Mouse (Mus musculus) spleen, adult 2 months (tissue): Measurements from ENCODE around the gene Arf6. TPM values are rescaled to one million over a fixed set of nuclear protein-coding genes. Genes with fewer than 3 reads are reported as not detected.
A peak's percentile ranks its signal among the peaks of the same experiment; 100 is the strongest.

Experiments used
- DNase-seq, 2 experiments: peaks; one replicate each; pipeline versions ENCODE4 v3.0.0 to v3.0.0-alpha.2; 2012 to 2021; ENCODE audit warnings: low spot score in 2 of 2, low read depth in 1 of 2
- H3K27ac ChIP-seq: fragments of 200-500 bp; 2 replicates; pipeline ENCODE4 v1.5.1; 2012; ENCODE audit warnings: low read length, inconsistent platforms; ENCODE audit not compliant: insufficient read depth
- H3K27me3 ChIP-seq: fragments of 200-500 bp; 2 replicates; pipeline ENCODE4 v1.6.1; 2012; ENCODE audit warnings: mild to moderate bottlenecking, moderate library complexity, low read length, inconsistent platforms; ENCODE audit not compliant: control insufficient read depth, insufficient read depth
- H3K36me3 ChIP-seq: fragments of 200-500 bp; 2 replicates; pipeline ENCODE4 v1.6.1; 2012; ENCODE audit warnings: mild to moderate bottlenecking, low read length, inconsistent platforms; ENCODE audit not compliant: control insufficient read depth, insufficient read depth
- H3K4me1 ChIP-seq: fragments of 200-500 bp; 2 replicates; pipeline ENCODE4 v1.6.1; 2011; ENCODE audit warnings: inconsistent platforms; ENCODE audit not compliant: control insufficient read depth, insufficient read depth, insufficient read length
- H3K4me3 ChIP-seq: fragments of 200-500 bp; 2 replicates; pipeline ENCODE4 v1.5.1; 2011; ENCODE audit warnings: mild to moderate bottlenecking, inconsistent platforms; ENCODE audit not compliant: insufficient read depth, insufficient read length; ENCODE audit errors: extremely low read depth
- CTCF ChIP-seq: fragments of 200-500 bp; IDR thresholded peaks from 2 replicates; pipeline ENCODE4 v1.5.1; 2011; ENCODE audit warnings: mild to moderate bottlenecking, inconsistent platforms; ENCODE audit not compliant: insufficient read depth, insufficient read length, insufficient replicate concordance; ENCODE audit errors: extremely low read depth
- POLR2A ChIP-seq: fragments of 200-500 bp; IDR thresholded peaks from 2 replicates; pipeline ENCODE4 v1.6.1; 2011; ENCODE audit warnings: low read depth, low read length, inconsistent platforms
- WGBS: fragments of 180-500 bp; shearing (Covaris S2); methylation state at CpG from one replicate; pipeline ENCODE4 v1.1.7; 2018; 5-methylcytosine and 5-hydroxymethylcytosine counted together
- polyA plus RNA-seq: library from polyadenylated mRNA; depleted of rRNA; stranded (reverse); fragments of >200 nt; gene quantifications from 2 replicates; pipeline ENCODE4 v1.2.3, GENCODE M21; 2012; rRNA removed

Arf6 gene
- polyA plus RNA-seq, 1 experiment: 182 TPM

DNA sequence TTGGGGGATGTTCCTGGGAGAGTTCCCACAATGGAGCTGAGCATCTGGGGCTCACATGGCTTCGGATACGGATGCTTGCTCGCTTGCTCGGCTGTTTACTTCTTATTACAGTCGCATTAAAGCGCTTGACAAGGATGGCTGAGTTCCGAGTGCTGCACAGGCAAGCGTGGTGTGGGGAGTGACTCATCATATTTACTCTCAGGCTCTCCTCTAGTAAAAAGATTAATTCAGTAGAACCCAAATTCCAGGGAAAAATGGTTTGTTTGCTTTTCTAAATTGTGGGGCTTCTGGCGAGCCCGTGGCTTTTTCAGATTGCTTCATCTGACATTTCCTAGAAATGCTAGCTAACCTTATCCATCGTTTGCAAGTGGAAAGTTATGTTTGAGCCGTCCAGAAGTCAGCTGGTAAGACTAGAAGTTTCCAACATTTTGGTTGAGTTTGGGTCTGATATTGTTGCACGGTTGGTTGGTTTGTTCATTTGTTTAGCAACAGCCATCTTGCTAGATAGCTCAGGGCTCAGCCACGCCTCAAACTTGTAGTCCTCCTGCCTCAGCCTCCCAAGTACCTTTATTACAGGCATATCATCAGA is 47.2 kb downstream of the Arf6 start:
- Histone ChIP-seq H3K27me3 (no peaks in the 10 kb centered on the region), H3K36me3 (no peaks in the 10 kb centered on the region), H3K4me3 (no peak overlapping the region), H3K4me1 (peaks cover 46% of the 10 kb centered on the region; the same call in 1 of the 2 replicates), H3K27ac (no peak overlapping the region)
- TF ChIP-seq POLR2A (no peak), CTCF (no peak)
- DNase-seq: no peak
- WGBS: 49% methylated on average over 14 of the region's 14 CpGs

DNA sequence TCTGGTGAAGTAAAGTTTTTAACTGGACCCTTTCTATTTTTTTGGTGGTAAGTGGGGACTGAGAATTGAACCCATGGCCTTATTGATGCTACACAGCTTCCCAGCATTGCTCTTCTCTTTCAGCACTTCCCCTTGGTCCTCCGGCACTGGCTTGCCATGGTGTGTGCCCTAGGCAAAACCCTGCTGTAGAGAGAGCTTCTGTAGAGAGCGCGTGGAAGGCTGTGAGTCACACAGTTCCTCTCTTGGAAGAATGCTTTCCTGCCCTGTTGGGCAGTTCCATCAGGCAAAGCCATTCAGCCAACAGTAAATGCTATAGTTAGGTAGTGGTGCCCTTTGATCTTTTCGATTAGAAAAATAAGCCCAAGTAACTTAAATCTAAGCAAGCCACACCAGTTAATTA is 47.7 kb downstream of the Arf6 start:
- 86% methylated on average over 4 of the region's 4 CpGs for WGBS
- H3K27ac ChIP-seq: no peak overlapping the region
- H3K4me3 ChIP-seq: no peak overlapping the region
- H3K36me3 ChIP-seq: no peaks in the 10 kb centered on the region
- peaks cover 46% of the 10 kb centered on the region; the same call in 1 of the 2 replicates for H3K4me1 ChIP-seq
- DNase-seq: no peak
- TF ChIP-seq CTCF (no peak), POLR2A (no peak)
- H3K27me3 ChIP-seq: no peaks in the 10 kb centered on the region

DNA sequence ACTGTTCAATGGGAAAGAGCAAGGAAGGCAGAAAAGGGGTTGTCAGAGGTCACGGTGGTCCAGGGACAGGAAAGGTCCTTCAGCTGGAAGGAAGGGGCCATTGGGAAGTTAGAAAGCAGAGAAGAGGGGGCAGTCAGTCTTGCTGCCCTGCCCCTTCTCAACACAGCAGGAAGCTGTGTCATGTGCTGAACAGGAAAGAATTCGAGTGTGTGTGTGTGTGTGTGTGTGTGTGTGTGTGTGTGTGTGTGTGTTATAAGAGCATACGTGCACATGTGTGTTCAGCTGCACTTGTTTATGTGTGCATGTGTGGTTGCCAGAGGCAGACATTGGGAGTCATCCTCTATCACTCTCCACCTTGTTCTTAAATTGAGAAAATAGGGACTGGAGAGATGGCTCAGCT is 48.8 kb downstream of the Arf6 start:
- TF ChIP-seq POLR2A (no peak), CTCF (no peak)
- Histone ChIP-seq H3K27me3 (no peaks in the 10 kb centered on the region), H3K27ac (no peak overlapping the region), H3K4me1 (peaks cover 46% of the 10 kb centered on the region; the same call in 1 of the 2 replicates), H3K4me3 (no peak overlapping the region), H3K36me3 (no peaks in the 10 kb centered on the region)
- peak in 1 of 2 experiments; percentile 55 for DNase-seq
- 18% methylated on average over 3 of the region's 3 CpGs for WGBS

DNA sequence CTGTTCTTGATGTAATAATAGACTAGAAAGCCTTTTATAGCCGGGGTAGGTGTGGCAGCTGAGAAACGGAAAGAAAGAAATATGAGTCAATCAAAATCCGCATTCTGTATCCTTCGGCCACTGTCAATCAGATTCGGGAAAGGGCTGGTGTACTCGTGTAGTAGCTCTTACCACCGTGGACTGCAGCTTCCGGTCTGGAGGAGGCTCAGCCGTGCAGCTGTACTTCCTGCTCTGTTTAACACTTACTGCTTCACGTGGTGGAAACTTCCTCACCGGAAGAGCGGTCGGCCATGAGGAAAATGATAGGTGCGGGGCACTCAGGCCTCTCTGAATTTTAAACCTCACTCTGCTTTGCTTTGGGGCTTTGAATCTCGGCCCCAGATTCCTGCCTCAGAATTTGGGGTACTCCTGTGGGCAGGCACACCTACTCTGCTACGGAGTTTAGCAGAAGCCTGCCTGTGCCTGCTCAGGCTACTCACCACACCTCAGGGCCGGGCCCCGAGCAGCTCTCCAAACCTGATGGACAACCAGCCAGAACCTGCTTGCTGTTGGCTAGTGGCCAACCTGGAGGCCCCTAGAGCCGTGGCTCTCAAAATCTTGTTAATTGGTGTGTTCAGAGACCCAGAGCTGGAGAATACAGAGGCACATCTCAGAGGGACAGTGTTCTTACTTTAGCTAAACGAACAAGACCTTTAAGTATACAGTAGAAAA is 51.0 kb downstream of the Arf6 start:
- Histone ChIP-seq H3K27ac (peak overlapping the region; percentile 96), H3K4me1 (peaks cover 36% of the 10 kb centered on the region; the same call in 1 of the 2 replicates), H3K27me3 (no peaks in the 10 kb centered on the region), H3K4me3 (no peak overlapping the region), H3K36me3 (no peaks in the 10 kb centered on the region)
- peak; percentile 32; the same call in 1 of the 2 replicates for TF ChIP-seq POLR2A
- TF ChIP-seq CTCF: no peak
- DNase-seq: peak; percentile 77 to 78
- 16% methylated on average over 20 of the region's 20 CpGs for WGBS

Other genes starting within 250 kb of the Arf6 start
- gene Rps29, start 213.0 kb upstream of the Arf6 start, polyA plus RNA-seq: 1,903 and 2,009 TPM in 2 replicates
- gene Lrr1, start 203.3 kb upstream of the Arf6 start, polyA plus RNA-seq: 0.82 and 1.9 TPM in 2 replicates
- 75.1 and 98.9 TPM in 2 replicates for gene Rpl36al, start 188.1 kb upstream of the Arf6 start, polyA plus RNA-seq
- 14.8 and 17.9 TPM in 2 replicates for gene Mgat2, start 188.0 kb upstream of the Arf6 start, polyA plus RNA-seq
- gene Gm49383, start 175.0 kb upstream of the Arf6 start, polyA plus RNA-seq: 1.8 and 3.1 TPM in 2 replicates
- 1.4 and 1.5 TPM in 2 replicates for gene Dnaaf2, start 173.7 kb upstream of the Arf6 start, polyA plus RNA-seq
- gene Gm49384, start 167.9 kb upstream of the Arf6 start, polyA plus RNA-seq: 0.25 and 0.47 TPM in 2 replicates
- 4.2 and 4.4 TPM in 2 replicates for gene Pole2, start 144.0 kb upstream of the Arf6 start, polyA plus RNA-seq
- gene Klhdc1, start 131.0 kb upstream of the Arf6 start, polyA plus RNA-seq: 2.4 TPM in 2 replicates
- 19.1 and 30.5 TPM in 2 replicates for gene Klhdc2, start 75.5 kb upstream of the Arf6 start, polyA plus RNA-seq
- 2.3 and 2.6 TPM in 2 replicates for gene Nemf, start 15.0 kb upstream of the Arf6 start, polyA plus RNA-seq
- 3.0 and 5.6 TPM in 2 replicates for gene Gm9887, start 308 bp downstream of the Arf6 start, polyA plus RNA-seq
- 5.9 and 10.3 TPM in 2 replicates for gene Vcpkmt, start 210.9 kb downstream of the Arf6 start, polyA plus RNA-seq